Mouse (Mus musculus): Measurements from ENCODE around the gene N6amt1.

Gene N6amt1

DNA sequence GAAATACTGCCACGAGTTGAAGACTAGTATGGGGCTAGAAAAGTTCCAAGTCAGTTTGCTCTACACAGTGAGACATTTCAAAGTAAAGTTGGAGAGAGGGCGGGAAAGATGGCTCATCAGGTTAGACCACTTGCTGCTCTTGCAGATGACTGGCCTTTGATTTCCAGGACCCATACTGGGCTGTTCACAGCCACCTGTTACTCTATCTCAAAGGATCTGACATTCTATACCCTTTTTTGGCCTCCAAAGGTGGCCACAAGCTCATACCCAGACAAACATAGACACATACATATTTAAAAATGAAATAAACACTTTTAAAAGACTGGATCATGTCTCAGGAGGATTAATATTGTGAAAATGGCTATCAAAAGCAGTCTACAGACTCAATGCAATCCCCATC is 30.4 kb downstream of the N6amt1 start:
- in situ Hi-C loops (cut with MseI, MboI) = no loop called here

DNA sequence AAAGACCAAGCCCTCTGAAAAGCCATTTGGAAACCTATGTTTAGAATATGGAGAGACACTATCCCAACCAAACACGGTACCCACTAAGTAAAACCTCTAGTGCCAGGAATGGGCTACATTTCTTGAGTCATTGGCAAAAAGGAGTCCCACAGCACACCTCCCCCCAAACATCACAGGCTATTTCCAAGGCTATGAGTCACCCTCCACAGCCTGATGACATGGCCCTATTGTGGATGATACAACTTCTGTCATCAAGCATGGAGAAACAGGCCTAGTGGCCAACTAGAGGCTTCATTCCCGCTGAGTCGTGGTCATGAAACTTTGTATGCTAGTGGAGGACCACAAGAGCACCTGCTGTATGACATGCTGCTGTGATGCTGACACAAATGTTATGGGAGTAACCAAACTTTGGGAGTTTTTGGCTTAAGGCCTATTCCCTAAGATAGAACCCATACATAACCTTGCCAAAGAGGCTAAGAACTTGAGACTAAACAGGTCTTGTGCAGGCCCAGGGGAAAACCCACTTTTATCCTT is 33.5 kb downstream of the N6amt1 start:
- in situ Hi-C loops (cut with MseI, MboI) = no loop called here

DNA sequence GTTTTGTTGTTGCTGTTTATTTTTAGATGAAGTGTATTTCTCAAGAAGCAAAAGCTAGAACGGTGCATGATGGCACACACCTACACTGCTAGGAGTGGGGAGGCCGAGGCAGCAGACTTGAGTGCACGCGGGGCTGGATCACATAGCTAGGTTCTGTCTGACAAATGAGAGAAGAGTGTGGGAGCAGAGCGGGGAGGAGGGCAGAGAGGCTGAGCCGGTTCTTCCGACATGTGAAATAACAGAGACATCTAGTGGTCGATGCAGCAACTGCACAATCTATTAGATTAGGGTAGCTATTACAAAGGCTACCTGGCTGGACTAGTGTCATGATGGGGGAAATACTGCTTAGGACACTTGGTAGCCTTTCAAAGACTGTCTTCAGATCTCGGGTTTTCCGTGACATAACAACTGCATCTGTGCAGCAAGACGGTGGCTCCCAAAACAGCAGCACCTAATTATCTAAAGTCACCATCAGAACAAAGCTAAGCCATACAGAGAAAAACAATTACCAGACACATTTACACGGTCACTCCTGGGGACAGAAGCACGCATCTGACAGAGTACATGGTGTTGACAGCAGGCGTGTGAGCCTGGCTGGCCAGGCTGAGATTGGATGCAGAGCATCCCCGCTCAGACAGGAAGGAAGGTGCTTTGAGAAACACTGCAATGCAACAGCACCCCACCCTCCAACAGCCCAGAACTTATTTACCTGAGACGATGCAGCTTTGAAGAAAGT is 40.0 kb downstream of the N6amt1 start:
- in situ Hi-C loops (cut with MseI, MboI) = no loop called here

DNA sequence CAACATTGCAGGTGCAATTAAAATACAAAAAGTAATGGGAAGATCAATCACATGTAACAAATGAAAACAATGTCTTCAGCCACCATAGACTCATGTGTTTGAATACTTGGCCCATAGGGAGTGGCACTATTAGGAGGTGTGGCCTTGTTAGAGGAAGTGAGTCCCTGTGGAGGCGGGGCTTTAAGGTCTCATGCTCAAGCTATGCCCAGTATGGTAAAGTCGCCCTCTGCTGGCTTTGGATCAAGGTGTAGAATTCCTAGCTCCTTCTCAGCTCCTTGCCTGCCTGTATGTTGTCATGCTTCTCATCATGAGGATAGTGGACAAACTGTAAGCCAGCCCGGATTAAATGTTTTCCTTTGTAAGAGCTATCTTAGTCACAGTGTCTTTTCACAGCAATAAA is 51.0 kb downstream of the N6amt1 start:
- in situ Hi-C loops (cut with MseI, MboI) = no loop called here
